Mouse (Mus musculus) neural tube, embryonic 11.5 days (tissue): ENCODE measurements around the gene Glb1. TPM values are rescaled to one million over a fixed set of nuclear protein-coding genes. Genes with fewer than 3 reads are reported as not detected.

ENCODE experiments used
- ATAC-seq: fragments of 200-750 bp; cut with Nextera tagmentation; 2 replicates; pipeline ENCODE4 v1.8.0; 2017; ENCODE audit warnings: moderate number of reproducible peaks, mild to moderate bottlenecking, moderate TSS enrichment, moderate library complexity; ENCODE audit not compliant: insufficient read depth, low FRiP score, low TSS enrichment
- DNase-seq: peaks from one replicate; pipeline ENCODE4 v3.0.0-alpha.2; 2015; ENCODE audit warnings: low spot score
- H3K27ac ChIP-seq: fragments of 300-500 bp; sonication (generic); 2 replicates; pipeline ENCODE4 v1.5.1; 2014; ENCODE audit warnings: low read depth, mild to moderate bottlenecking, low read length
- H3K27me3 ChIP-seq: fragments of 300-500 bp; sonication (generic); 2 replicates; pipeline ENCODE4 v1.6.1; 2014; ENCODE audit warnings: mild to moderate bottlenecking, low read length, mixed read lengths; ENCODE audit not compliant: control insufficient read depth, insufficient read depth
- H3K36me3 ChIP-seq: fragments of 300-500 bp; sonication (generic); 2 replicates; pipeline ENCODE4 v1.6.1; 2014; ENCODE audit warnings: mild to moderate bottlenecking, low read length, moderate library complexity, mixed read lengths; ENCODE audit not compliant: control insufficient read depth, insufficient read depth
- H3K4me1 ChIP-seq: fragments of 300-500 bp; sonication (generic); 2 replicates; pipeline ENCODE4 v1.6.1; 2014; ENCODE audit warnings: low read length, mixed read lengths; ENCODE audit not compliant: control insufficient read depth, insufficient read depth
- H3K4me2 ChIP-seq: fragments of 300-500 bp; sonication (generic); 2 replicates; pipeline ENCODE4 v1.6.1; 2014; ENCODE audit warnings: low read depth, mild to moderate bottlenecking, moderate library complexity
- H3K4me3 ChIP-seq: fragments of 300-500 bp; sonication (generic); 2 replicates; pipeline ENCODE4 v1.5.1; 2014; ENCODE audit warnings: low read depth, low read length
- H3K9ac ChIP-seq: fragments of 300-500 bp; sonication (generic); 2 replicates; pipeline ENCODE4 v1.6.1; 2014; ENCODE audit warnings: mild to moderate bottlenecking, low read length
- H3K9me3 ChIP-seq: fragments of 300-500 bp; sonication (generic); 2 replicates; pipeline ENCODE4 v1.6.1; 2016; ENCODE audit warnings: low read length; ENCODE audit not compliant: control insufficient read depth
- WGBS: fragments of 180-500 bp; shearing (Covaris S2); extraction: QIAGEN DNeasy Blood & Tissue Kit; methylation state at CpG from one replicate; pipeline ENCODE4 v1.1.7; 2014; 5-methylcytosine and 5-hydroxymethylcytosine counted together
- polyA plus RNA-seq: library from polyadenylated mRNA; unstranded; fragments of >200 nt; fragmentation: Nextera tagmentation; extraction: Ambion mirVana; gene quantifications from 2 replicates; pipeline ENCODE4 v1.2.1, GENCODE M21; 2014

Gene Glb1
- polyA plus RNA-seq, 1 experiment from 2014 or later: 26.1 TPM

- Histone ChIP-seq H3K4me3 (no peak overlapping the region), H3K27ac (no peak overlapping the region), H3K9ac (no peak overlapping the region), H3K4me2 (no peak overlapping the region), H3K9me3 (no peaks in the 10 kb centered on the region), H3K27me3 (no peaks in the 10 kb centered on the region), H3K36me3 (no peaks in the 10 kb centered on the region), H3K4me1 (no peaks in the 10 kb centered on the region)
- ATAC-seq: no peak
- no peak for DNase-seq
- WGBS: 86% methylated on average over 23 of the region's 23 CpGs
Observed at GRCm38 (mm10) chr9:114487481-114488258, 86.8 kb downstream of the Glb1 start.

GRCm38 (mm10) chr9:114496469-114496868, 95.6 kb downstream of the Glb1 start:
- H3K36me3 ChIP-seq: no peaks in the 10 kb centered on the region
- H3K9ac ChIP-seq: no peak overlapping the region
- no peaks in the 10 kb centered on the region for H3K9me3 ChIP-seq
- no peak overlapping the region for H3K27ac ChIP-seq
- H3K27me3 ChIP-seq: no peaks in the 10 kb centered on the region
- ATAC-seq (no peak), DNase-seq (no peak)
- no peaks in the 10 kb centered on the region for H3K4me1 ChIP-seq
- 90% methylated on average over 7 of the region's 7 CpGs for WGBS
- H3K4me3 ChIP-seq: no peak overlapping the region
- H3K4me2 ChIP-seq: no peak overlapping the region

- H3K9ac ChIP-seq: no peak overlapping the region
- H3K4me2 ChIP-seq: peak overlapping the region; percentile 19; the same call in 1 of the 2 replicates
Observed at GRCm38 (mm10) chr9:114498218-114498617, 97.3 kb downstream of the Glb1 start.

GRCm38 (mm10) chr9:114499783-114500515, 99.1 kb downstream of the Glb1 start:
- no peak overlapping the region for H3K27ac ChIP-seq
- peak; percentile 74 for DNase-seq
- H3K9me3 ChIP-seq: no peaks in the 10 kb centered on the region
- H3K9ac ChIP-seq: no peak overlapping the region
- no peaks in the 10 kb centered on the region for H3K36me3 ChIP-seq
- 0 out of 2 replicates have a peak overlapping the region, but pooled peaks have one; percentile 12 for H3K4me2 ChIP-seq
- WGBS: 19% methylated on average over 15 of the region's 15 CpGs
- H3K4me3 ChIP-seq: no peak overlapping the region
- ATAC-seq: peak; percentile 69; the same call in 1 of the 2 replicates
- H3K27me3 ChIP-seq: no peaks in the 10 kb centered on the region
- H3K4me1 ChIP-seq: no peaks in the 10 kb centered on the region

More at GRCm38 (mm10) chr9:114498218-114498617, 97.3 kb downstream of the Glb1 start:
- DNase-seq (peak; percentile 90), ATAC-seq (peak; percentile 60; the same call in 1 of the 2 replicates)
- Histone ChIP-seq H3K4me1 (no peaks in the 10 kb centered on the region), H3K4me3 (no peak overlapping the region), H3K36me3 (no peaks in the 10 kb centered on the region), H3K27me3 (no peaks in the 10 kb centered on the region), H3K9me3 (no peaks in the 10 kb centered on the region), H3K27ac (no peak overlapping the region)
- WGBS: 12% methylated on average over 11 of the region's 11 CpGs

GRCm38 (mm10) chr9:114501111-114501510, 100.2 kb downstream of the Glb1 start:
- ATAC-seq (no peak), DNase-seq (no peak)
- Histone ChIP-seq H3K27me3 (no peaks in the 10 kb centered on the region), H3K4me2 (no peak overlapping the region), H3K9me3 (no peaks in the 10 kb centered on the region), H3K27ac (no peak overlapping the region), H3K36me3 (no peaks in the 10 kb centered on the region), H3K4me1 (no peaks in the 10 kb centered on the region), H3K4me3 (no peak overlapping the region), H3K9ac (no peak overlapping the region)
- 96% methylated on average over 7 of the region's 7 CpGs for WGBS

- no peaks in the 10 kb centered on the region for H3K9me3 ChIP-seq
- no peak for ATAC-seq
- no peak overlapping the region for H3K9ac ChIP-seq
- H3K4me2 ChIP-seq: no peak overlapping the region
- 96% methylated on average over 11 of the region's 11 CpGs for WGBS
- H3K4me1 ChIP-seq: no peaks in the 10 kb centered on the region
- H3K27me3 ChIP-seq: no peaks in the 10 kb centered on the region
- no peaks in the 10 kb centered on the region for H3K36me3 ChIP-seq
- H3K4me3 ChIP-seq: no peak overlapping the region
- H3K27ac ChIP-seq: no peak overlapping the region
- no peak for DNase-seq
Observed at GRCm38 (mm10) chr9:114501913-114502312, 101.0 kb downstream of the Glb1 start.

- DNase-seq (no peak), ATAC-seq (no peak)
- H3K36me3 ChIP-seq: no peaks in the 10 kb centered on the region
- WGBS: 78% methylated on average over 15 of the region's 15 CpGs
- H3K27ac ChIP-seq: no peak overlapping the region
- no peaks in the 10 kb centered on the region for H3K27me3 ChIP-seq
- H3K9me3 ChIP-seq: no peaks in the 10 kb centered on the region
- H3K4me2 ChIP-seq: no peak overlapping the region
- H3K9ac ChIP-seq: no peak overlapping the region
- H3K4me1 ChIP-seq: no peaks in the 10 kb centered on the region
- no peak overlapping the region for H3K4me3 ChIP-seq
Observed at GRCm38 (mm10) chr9:114502711-114503427, 102.0 kb downstream of the Glb1 start.

- H3K36me3 ChIP-seq: peaks cover 5% of the 10 kb centered on the region
- H3K4me1 ChIP-seq: no peaks in the 10 kb centered on the region
- no peak within 1 kb of the TSS for H3K4me3 ChIP-seq
- 85% methylated on average over 9 of the region's 9 CpGs for WGBS
- H3K4me2 ChIP-seq: no peak within 1 kb of the TSS
- no peak within 1 kb of the TSS for H3K27ac ChIP-seq
- no peaks in the 10 kb centered on the region for H3K27me3 ChIP-seq
- ATAC-seq: no peak
- H3K9me3 ChIP-seq: no peaks in the 10 kb centered on the region
- no peak for DNase-seq
- no peak within 1 kb of the TSS for H3K9ac ChIP-seq
Observed at GRCm38 (mm10) chr9:114504816-114505215, 103.9 kb downstream of the Glb1 start, which contains the start of gene Ccr4. TSS of gene Ccr4 (minus strand) at chr9:114504916.
